Mouse (Mus musculus) midbrain, embryonic 11.5 days (tissue): ENCODE measurements around the gene Slc7a8. TPM values are rescaled to one million over a fixed set of nuclear protein-coding genes. Genes with fewer than 3 reads are reported as not detected.

ENCODE experiments used
- ATAC-seq: fragments of 200-750 bp; cut with Nextera tagmentation; 2 replicates; pipeline ENCODE4 v1.8.0; 2017; ENCODE audit warnings: moderate TSS enrichment, moderate library complexity; ENCODE audit not compliant: low FRiP score
- DNase-seq: peaks from one replicate; pipeline ENCODE4 v3.0.0; 2015; ENCODE audit warnings: low spot score; ENCODE audit errors: missing footprints
- H3K27ac ChIP-seq: fragments of 300-500 bp; sonication (generic); 2 replicates; pipeline ENCODE4 v1.5.1; 2014; ENCODE audit warnings: low read depth, low read length
- H3K27me3 ChIP-seq: fragments of 300-500 bp; sonication (generic); 2 replicates; pipeline ENCODE4 v1.6.1; 2014; ENCODE audit warnings: mild to moderate bottlenecking, low read length, moderate library complexity, mixed read lengths; ENCODE audit not compliant: control insufficient read depth, insufficient read depth
- H3K36me3 ChIP-seq: fragments of 300-500 bp; sonication (generic); 2 replicates; pipeline ENCODE4 v1.6.1; 2014; ENCODE audit warnings: mild to moderate bottlenecking, low read length, moderate library complexity, mixed read lengths; ENCODE audit not compliant: control insufficient read depth, insufficient read depth
- H3K4me1 ChIP-seq: fragments of 300-500 bp; sonication (generic); 2 replicates; pipeline ENCODE4 v1.6.1; 2014; ENCODE audit warnings: low read length; ENCODE audit not compliant: control insufficient read depth, insufficient read depth
- H3K4me2 ChIP-seq: fragments of 300-500 bp; sonication (generic); 2 replicates; pipeline ENCODE4 v1.6.1; 2014; ENCODE audit warnings: mild to moderate bottlenecking, moderate library complexity
- H3K4me3 ChIP-seq: fragments of 300-500 bp; sonication (generic); 2 replicates; pipeline ENCODE4 v1.5.1; 2014; ENCODE audit warnings: low read depth, low read length
- H3K9ac ChIP-seq: fragments of 300-500 bp; sonication (generic); 2 replicates; pipeline ENCODE4 v1.6.1; 2014; ENCODE audit warnings: low read length
- H3K9me3 ChIP-seq: fragments of 300-500 bp; sonication (generic); 2 replicates; pipeline ENCODE4 v1.6.1; 2016; ENCODE audit warnings: low read length; ENCODE audit not compliant: control insufficient read depth
- WGBS: fragments of 180-500 bp; shearing (Covaris S2); extraction: QIAGEN DNeasy Blood & Tissue Kit; methylation state at CpG from one replicate; pipeline ENCODE4 v1.1.7; 2014; 5-methylcytosine and 5-hydroxymethylcytosine counted together
- polyA plus RNA-seq: library from polyadenylated mRNA; unstranded; fragments of >200 nt; fragmentation: Nextera tagmentation; extraction: Ambion mirVana; gene quantifications from 2 replicates; pipeline ENCODE4 v1.2.1, GENCODE M21; 2014

Gene Slc7a8
- polyA plus RNA-seq, 1 experiment from 2014 or later = 2.8 TPM

- H3K4me1 ChIP-seq = no peaks in the 10 kb centered on the region
- H3K4me2 ChIP-seq = no peak overlapping the region
- no peak overlapping the region for H3K9ac ChIP-seq
- H3K27ac ChIP-seq = no peak overlapping the region
- no peak overlapping the region for H3K4me3 ChIP-seq
- WGBS = 80% methylated on average over 4 of the region's 4 CpGs
- H3K27me3 ChIP-seq = no peaks in the 10 kb centered on the region
- no peaks in the 10 kb centered on the region for H3K9me3 ChIP-seq
- DNase-seq = no peak
- H3K36me3 ChIP-seq = no peaks in the 10 kb centered on the region
- no peak for ATAC-seq
These were observed 32.5 kb downstream of the Slc7a8 start for GRCm38 (mm10) chr14:54749238-54749637.

DNA sequence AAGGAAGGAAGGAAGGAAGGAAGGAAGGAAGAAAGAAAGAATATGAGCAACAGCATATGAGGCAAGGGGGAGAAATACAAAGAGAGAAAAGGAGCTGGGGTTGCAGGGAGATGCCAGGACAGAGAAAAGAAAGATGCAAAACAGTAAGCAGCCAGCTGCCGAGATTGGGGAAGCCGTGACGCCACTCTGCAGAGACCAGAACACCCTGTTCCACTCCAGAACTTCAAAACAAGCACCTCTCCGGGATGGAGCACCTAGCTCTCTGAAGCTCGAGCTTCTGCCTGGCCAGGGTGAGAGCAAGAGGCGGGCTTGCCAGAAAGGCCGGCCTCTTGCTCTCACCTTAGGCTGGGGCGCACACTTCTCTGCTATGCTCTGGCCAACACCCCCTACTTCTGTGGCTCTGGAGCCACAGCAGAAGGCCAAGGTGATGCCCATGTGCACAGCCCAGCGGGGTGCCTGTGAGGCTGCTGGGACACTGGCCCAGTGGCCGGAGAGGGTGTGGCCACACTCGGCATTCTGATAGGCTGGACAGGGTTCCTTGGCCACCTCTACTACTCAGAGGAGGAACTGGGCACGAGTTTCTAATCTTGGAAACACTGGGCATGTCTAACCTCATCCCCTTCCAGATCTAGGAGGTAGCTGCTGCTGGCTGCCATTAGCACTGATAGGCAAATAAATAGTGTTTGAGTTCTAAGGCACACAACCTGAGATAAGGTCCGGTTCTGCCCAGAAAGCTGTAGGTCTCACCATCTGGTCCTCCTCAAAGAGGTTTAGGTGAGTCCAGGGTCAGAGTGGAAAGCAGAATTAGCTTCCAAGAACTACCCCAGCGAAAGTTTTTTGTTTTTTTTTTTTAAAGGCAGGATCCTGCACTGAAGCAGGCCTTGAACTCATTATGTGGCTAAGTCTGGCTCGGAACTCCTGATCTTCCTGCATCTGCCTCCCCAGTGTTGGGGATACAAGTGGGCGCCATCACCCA is 33.5 kb downstream of the Slc7a8 start:
- 88% methylated on average over 16 of the region's 16 CpGs for WGBS
- Histone ChIP-seq H3K27me3 (no peaks in the 10 kb centered on the region), H3K4me2 (no peak overlapping the region), H3K9ac (no peak overlapping the region), H3K36me3 (no peaks in the 10 kb centered on the region), H3K27ac (no peak overlapping the region), H3K4me1 (no peaks in the 10 kb centered on the region), H3K9me3 (no peaks in the 10 kb centered on the region), H3K4me3 (no peak overlapping the region)
- DNase-seq (no peak), ATAC-seq (no peak)

GRCm38 (mm10) chr14:54746038-54746437 is 35.7 kb downstream of the Slc7a8 start:
- Histone ChIP-seq H3K27ac (no peak overlapping the region), H3K9ac (no peak overlapping the region), H3K4me1 (no peaks in the 10 kb centered on the region), H3K27me3 (no peaks in the 10 kb centered on the region), H3K9me3 (no peaks in the 10 kb centered on the region), H3K4me2 (no peak overlapping the region), H3K4me3 (no peak overlapping the region), H3K36me3 (no peaks in the 10 kb centered on the region)
- DNase-seq (no peak), ATAC-seq (no peak)
- 92% methylated on average over 9 of the region's 9 CpGs for WGBS

DNA sequence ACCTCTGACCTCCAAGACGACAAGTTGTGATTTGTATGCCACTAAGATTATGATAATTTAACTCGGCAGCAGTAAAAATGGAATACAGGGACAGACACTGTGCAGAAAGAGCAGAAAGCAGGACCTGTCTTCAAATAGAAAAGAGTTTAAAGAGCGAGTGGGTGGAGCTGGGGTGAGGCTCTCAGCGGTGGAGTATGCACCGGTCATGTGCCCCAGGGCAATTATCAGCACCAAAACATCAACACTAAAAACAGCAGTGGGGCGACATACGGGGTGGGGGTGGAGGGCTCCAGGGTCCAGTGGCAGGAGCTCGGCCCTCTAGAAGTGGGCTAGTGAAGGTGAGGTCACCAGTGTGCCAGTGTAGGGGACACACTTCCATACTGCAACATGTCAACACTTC is 37.3 kb downstream of the Slc7a8 start:
- WGBS = 76% methylated on average over 8 of the region's 8 CpGs
- H3K4me1 ChIP-seq = no peaks in the 10 kb centered on the region
- no peaks in the 10 kb centered on the region for H3K27me3 ChIP-seq
- no peak overlapping the region for H3K4me3 ChIP-seq
- no peaks in the 10 kb centered on the region for H3K9me3 ChIP-seq
- H3K4me2 ChIP-seq = no peak overlapping the region
- H3K27ac ChIP-seq = no peak overlapping the region
- no peaks in the 10 kb centered on the region for H3K36me3 ChIP-seq
- DNase-seq = no peak
- ATAC-seq = no peak
- no peak overlapping the region for H3K9ac ChIP-seq

GRCm38 (mm10) chr14:54742375-54742774 is 39.4 kb downstream of the Slc7a8 start:
- Histone ChIP-seq H3K4me3 (no peak overlapping the region), H3K4me2 (no peak overlapping the region), H3K9me3 (no peaks in the 10 kb centered on the region), H3K27me3 (no peaks in the 10 kb centered on the region; the same call in 1 of the 2 replicates), H3K4me1 (peaks cover 4% of the 10 kb centered on the region), H3K36me3 (no peaks in the 10 kb centered on the region), H3K9ac (no peak overlapping the region), H3K27ac (no peak overlapping the region)
- ATAC-seq = no peak
- no peak for DNase-seq
- WGBS = 77% methylated on average over 2 of the region's 2 CpGs

DNA sequence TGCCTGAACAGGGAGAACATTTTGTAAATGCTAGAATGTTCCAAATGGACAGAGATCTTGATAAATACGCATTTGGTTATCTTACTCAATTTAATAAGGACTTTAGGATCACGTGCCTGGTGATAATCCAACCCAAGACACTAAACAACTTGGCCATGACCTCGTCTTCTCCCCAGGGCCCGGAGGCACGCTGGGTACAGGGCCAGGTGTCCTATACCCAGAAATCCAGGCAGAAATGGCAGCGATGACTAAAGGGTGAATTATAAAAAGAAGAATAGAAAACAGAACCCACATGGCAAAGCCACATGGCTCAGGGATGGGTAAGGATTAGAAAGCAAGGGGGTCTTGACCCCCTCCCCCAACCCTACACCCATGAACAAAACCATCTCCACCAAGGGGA is 40.0 kb downstream of the Slc7a8 start:
- 87% methylated on average over 6 of the region's 6 CpGs for WGBS

DNA sequence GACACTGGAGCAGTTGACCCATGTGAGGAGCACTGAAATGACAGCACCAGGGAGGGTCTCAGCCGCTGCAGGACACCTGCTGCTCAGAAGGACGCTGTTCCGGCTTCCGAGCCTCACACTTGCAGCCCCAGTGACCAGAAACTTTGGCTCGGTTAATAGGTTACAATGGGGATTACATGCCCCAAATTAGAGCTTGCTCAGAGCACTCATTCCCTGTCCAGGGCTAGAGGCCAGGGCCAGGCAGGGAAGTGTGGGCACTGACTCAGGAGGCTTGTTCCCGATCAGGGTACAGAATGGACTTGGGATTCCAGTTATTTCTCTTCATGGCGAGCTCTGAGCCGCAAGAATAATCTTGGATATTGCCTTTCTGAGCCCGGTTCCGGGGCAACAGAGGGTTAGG is 44.1 kb downstream of the Slc7a8 start:
- Histone ChIP-seq H3K4me2 (no peak overlapping the region), H3K27ac (no peak overlapping the region), H3K36me3 (no peaks in the 10 kb centered on the region), H3K4me1 (peaks cover 11% of the 10 kb centered on the region), H3K9ac (no peak overlapping the region), H3K27me3 (no peaks in the 10 kb centered on the region; the same call in none of the 2 replicates), H3K4me3 (no peak overlapping the region), H3K9me3 (no peaks in the 10 kb centered on the region)
- 40% methylated on average over 10 of the region's 10 CpGs for WGBS
- ATAC-seq (no peak), DNase-seq (no peak)

More for the DNA sequence above, 40.0 kb downstream of the Slc7a8 start:
- Histone ChIP-seq H3K36me3 (no peaks in the 10 kb centered on the region), H3K27me3 (no peaks in the 10 kb centered on the region; the same call in 1 of the 2 replicates), H3K9me3 (no peaks in the 10 kb centered on the region), H3K9ac (no peak overlapping the region), H3K4me1 (peaks cover 10% of the 10 kb centered on the region), H3K27ac (no peak overlapping the region), H3K4me3 (no peak overlapping the region), H3K4me2 (no peak overlapping the region)
- DNase-seq = no peak
- ATAC-seq = no peak

GRCm38 (mm10) chr14:54736555-54737552 is 44.9 kb downstream of the Slc7a8 start:
- H3K4me3 ChIP-seq = no peak overlapping the region
- H3K9ac ChIP-seq = no peak overlapping the region
- WGBS = 39% methylated on average over 14 of the region's 14 CpGs
- no peak overlapping the region for H3K27ac ChIP-seq
- ATAC-seq (peak; percentile 79), DNase-seq (peak; percentile 89)
- no peak overlapping the region for H3K4me2 ChIP-seq
- no peaks in the 10 kb centered on the region; the same call in none of the 2 replicates for H3K27me3 ChIP-seq
- peaks cover 11% of the 10 kb centered on the region for H3K4me1 ChIP-seq
- H3K36me3 ChIP-seq = no peaks in the 10 kb centered on the region
- H3K9me3 ChIP-seq = no peaks in the 10 kb centered on the region
